Mouse (Mus musculus) heart, postnatal 0 days (tissue): ENCODE results near the gene Gli2. TPM values are rescaled to one million over a fixed set of nuclear protein-coding genes. Genes with fewer than 3 reads are reported as not detected.

ENCODE experiments used
- ATAC-seq: fragments of 200-750 bp; cut with Nextera tagmentation; 2 replicates; pipeline ENCODE4 v1.8.0; 2017; ENCODE audit warnings: low read depth, moderate number of reproducible peaks, moderate library complexity; ENCODE audit not compliant: insufficient read depth
- DNase-seq: peaks from one replicate; pipeline ENCODE4 v3.0.0-alpha.2; 2016; ENCODE audit warnings: low spot score
- H3K27ac ChIP-seq: fragments of 300-500 bp; sonication (generic); 2 replicates; pipeline ENCODE4 v1.5.1; 2014; ENCODE audit warnings: low read depth, mild to moderate bottlenecking
- H3K27me3 ChIP-seq: fragments of 300-500 bp; sonication (generic); 2 replicates; pipeline ENCODE4 v1.6.1; 2014; ENCODE audit warnings: low read length, mixed read lengths; ENCODE audit not compliant: control insufficient read depth, insufficient read depth
- H3K36me3 ChIP-seq: fragments of 300-500 bp; sonication (generic); replicated peaks from 2 replicates; pipeline ENCODE4 v1.6.1; 2014; ENCODE audit warnings: low read length, mixed read lengths; ENCODE audit not compliant: control insufficient read depth, insufficient read depth
- H3K4me1 ChIP-seq: fragments of 300-500 bp; sonication (generic); 2 replicates; pipeline ENCODE4 v1.6.1; 2014; ENCODE audit warnings: antibody characterized with exemption; ENCODE audit not compliant: control insufficient read depth, insufficient read depth
- H3K4me2 ChIP-seq: fragments of 300-500 bp; sonication (generic); 2 replicates; pipeline ENCODE4 v1.6.1; 2014; ENCODE audit warnings: low read depth, mild to moderate bottlenecking, low read length, moderate library complexity
- H3K4me3 ChIP-seq: fragments of 300-500 bp; sonication (generic); 2 replicates; pipeline ENCODE4 v1.5.1; 2014; ENCODE audit warnings: low read depth, low read length
- H3K9ac ChIP-seq: fragments of 300-500 bp; sonication (generic); replicated peaks from 2 replicates; pipeline ENCODE4 v1.6.1; 2014; ENCODE audit warnings: low read depth, low read length, mixed read lengths
- H3K9me3 ChIP-seq: fragments of 300-500 bp; sonication (generic); replicated peaks from 2 replicates; pipeline ENCODE4 v1.6.1; 2016; ENCODE audit warnings: low read length; ENCODE audit not compliant: control insufficient read depth
- CTCF ChIP-seq: IDR thresholded peaks from 2 replicates; pipeline ENCODE4 v1.5.1; 2016; ENCODE audit warnings: antibody characterized with exemption, control low read depth, low read depth
- EP300 ChIP-seq: IDR thresholded peaks from 2 replicates; pipeline ENCODE4 v1.6.1; 2016; ENCODE audit warnings: antibody characterized with exemption, low read depth
- WGBS: fragments of 180-500 bp; shearing (Covaris S2); extraction: QIAGEN DNeasy Blood & Tissue Kit; methylation state at CpG from one replicate; pipeline ENCODE4 v1.1.7; 2014; 5-methylcytosine and 5-hydroxymethylcytosine counted together
- polyA plus RNA-seq: library from polyadenylated mRNA; unstranded; fragments of >200 nt; fragmentation: Nextera tagmentation; extraction: Ambion mirVana; gene quantifications from 2 replicates; pipeline ENCODE4 v1.2.1, GENCODE M21; 2015
- total RNA-seq: library from RNA; depleted of rRNA; stranded (reverse); fragments of >200 nt; gene quantifications from 2 replicates; pipeline ENCODE4 v1.2.3, GENCODE M21; 2014; ENCODE audit warnings: low replicate concordance

The Gli2 gene
- total and polyA plus RNA-seq, 2 experiments from 2014 or later = 0.93 to 14.7 TPM

GRCm38 (mm10) chr1:118907574-118907973 is 145.8 kb downstream of the Gli2 start:
- no peak for TF ChIP-seq EP300
- TF ChIP-seq CTCF = no peak
- H3K4me3 ChIP-seq = no peak overlapping the region
- H3K9ac ChIP-seq = no peak overlapping the region
- 73% methylated on average over 9 of the region's 9 CpGs for WGBS
- DNase-seq (no peak), ATAC-seq (no peak)
- H3K4me2 ChIP-seq = no peak overlapping the region
- no peak overlapping the region for H3K27ac ChIP-seq
- no peaks in the 10 kb centered on the region for H3K27me3 ChIP-seq
- H3K9me3 ChIP-seq = no peaks in the 10 kb centered on the region
- no peaks in the 10 kb centered on the region for H3K36me3 ChIP-seq
- H3K4me1 ChIP-seq = peaks cover 6% of the 10 kb centered on the region

GRCm38 (mm10) chr1:118905319-118905718 is 148.1 kb downstream of the Gli2 start:
- Histone ChIP-seq H3K36me3 (no peaks in the 10 kb centered on the region), H3K9ac (no peak overlapping the region), H3K27ac (no peak overlapping the region), H3K4me1 (peaks cover 11% of the 10 kb centered on the region), H3K4me3 (no peak overlapping the region), H3K27me3 (no peaks in the 10 kb centered on the region), H3K4me2 (no peak overlapping the region), H3K9me3 (no peaks in the 10 kb centered on the region)
- TF ChIP-seq EP300 (no peak), CTCF (no peak)
- ATAC-seq (no peak), DNase-seq (no peak)
- WGBS = 61% methylated on average over 5 of the region's 5 CpGs

- Histone ChIP-seq H3K9ac (no peak overlapping the region), H3K36me3 (no peaks in the 10 kb centered on the region), H3K4me1 (peaks cover 11% of the 10 kb centered on the region), H3K4me3 (no peak overlapping the region), H3K4me2 (no peak overlapping the region), H3K27me3 (no peaks in the 10 kb centered on the region), H3K27ac (no peak overlapping the region), H3K9me3 (no peaks in the 10 kb centered on the region)
- no peak for TF ChIP-seq CTCF
- no peak for DNase-seq
- 28% methylated on average over 9 of the region's 9 CpGs for WGBS
- ATAC-seq = no peak
Measured at GRCm38 (mm10) chr1:118904909-118905308, 148.5 kb downstream of the Gli2 start.

- no peaks in the 10 kb centered on the region for H3K36me3 ChIP-seq
- peaks cover 11% of the 10 kb centered on the region for H3K4me1 ChIP-seq
- H3K9me3 ChIP-seq = no peaks in the 10 kb centered on the region
- 73% methylated on average over 3 of the region's 3 CpGs for WGBS
- no peak for TF ChIP-seq CTCF
- no peak for TF ChIP-seq EP300
- H3K4me2 ChIP-seq = no peak overlapping the region
- no peak overlapping the region for H3K9ac ChIP-seq
- H3K27me3 ChIP-seq = no peaks in the 10 kb centered on the region
- DNase-seq = no peak
- no peak overlapping the region for H3K27ac ChIP-seq
- H3K4me3 ChIP-seq = no peak overlapping the region
- ATAC-seq = no peak
Measured at GRCm38 (mm10) chr1:118904431-118904830, 149.0 kb downstream of the Gli2 start.

GRCm38 (mm10) chr1:118903742-118904141 is 149.7 kb downstream of the Gli2 start:
- Histone ChIP-seq H3K4me1 (peaks cover 11% of the 10 kb centered on the region), H3K4me3 (no peak overlapping the region), H3K27me3 (no peaks in the 10 kb centered on the region), H3K9me3 (no peaks in the 10 kb centered on the region), H3K9ac (no peak overlapping the region), H3K36me3 (no peaks in the 10 kb centered on the region), H3K27ac (no peak overlapping the region), H3K4me2 (no peak overlapping the region)
- no peak for DNase-seq
- ATAC-seq = no peak
- no peak for TF ChIP-seq CTCF
- TF ChIP-seq EP300 = no peak
- 85% methylated on average over 3 of the region's 3 CpGs for WGBS

GRCm38 (mm10) chr1:118901868-118902586 is 151.4 kb downstream of the Gli2 start:
- Histone ChIP-seq H3K9ac (no peak overlapping the region), H3K27me3 (no peaks in the 10 kb centered on the region), H3K4me2 (no peak overlapping the region), H3K4me3 (no peak overlapping the region), H3K36me3 (no peaks in the 10 kb centered on the region), H3K4me1 (peaks cover 11% of the 10 kb centered on the region), H3K9me3 (no peaks in the 10 kb centered on the region), H3K27ac (no peak overlapping the region)
- no peak for DNase-seq
- WGBS = 55% methylated on average over 7 of the region's 8 CpGs
- no peak for ATAC-seq
- TF ChIP-seq EP300 = no peak
